Mouse (Mus musculus) thymus, adult 2 months (tissue): ENCODE results near the gene Sik2.

Experiments
- CTCF ChIP-seq: fragments of 200-500 bp; IDR thresholded peaks from 2 replicates; pipeline ENCODE4 v1.5.1; 2012; ENCODE audit warnings: mild to moderate bottlenecking, control low read depth, low read length, moderate library complexity, borderline replicate concordance; ENCODE audit not compliant: control insufficient read depth, poor library complexity, insufficient read depth; ENCODE audit errors: extremely low read depth
- POLR2A ChIP-seq: fragments of 200-500 bp; IDR thresholded peaks from 2 replicates; pipeline ENCODE4 v1.6.1; 2012; ENCODE audit warnings: mild to moderate bottlenecking, low read length, control low read depth, moderate library complexity; ENCODE audit not compliant: control insufficient read depth, poor library complexity, insufficient read depth; ENCODE audit errors: extremely low read depth

DNA sequence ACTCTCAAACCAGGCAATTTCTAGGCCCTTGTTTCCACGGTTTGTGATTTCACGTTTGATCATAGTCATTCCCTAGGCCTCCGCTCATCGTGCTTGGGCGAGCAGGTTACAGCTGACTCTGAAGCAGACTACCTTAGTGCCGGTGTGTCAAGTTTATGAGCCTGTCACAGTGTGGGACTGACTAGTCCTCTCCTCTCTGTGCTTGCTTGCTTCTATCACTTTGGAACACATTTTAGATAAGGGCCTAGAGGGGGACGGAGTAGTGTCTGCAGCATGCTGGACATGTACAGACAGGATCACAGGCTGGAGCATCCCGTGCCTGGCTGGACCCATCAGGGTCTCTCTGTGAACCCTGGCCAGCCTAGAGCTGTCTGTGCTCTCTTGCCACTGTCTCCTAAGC, 154.5 kb downstream of the Sik2 start:
- TF ChIP-seq POLR2A: no peak
- no peak for TF ChIP-seq CTCF
